Mouse (Mus musculus) liver, adult (tissue): Measurements from ENCODE around the gene Pdlim7.

Experiments
- GATA4 ChIP-seq: IDR thresholded peaks from 2 replicates; pipeline ENCODE4 v1.6.1; 2014; ENCODE audit warnings: mild to moderate bottlenecking, low read length; ENCODE audit not compliant: insufficient replicate concordance

The Pdlim7 gene

GRCm38 (mm10) chr13:55513111-55513748 is at the start of gene Pdlim7:
Gene Pdlim7, minus strand, starts transcription at chr13:55513676.
- TF ChIP-seq GATA4: no peak; the same call in 1 of the 2 replicates

- no peak for TF ChIP-seq GATA4
These were observed 44.0 kb upstream of the Pdlim7 start for GRCm38 (mm10) chr13:55557499-55557898.

- TF ChIP-seq GATA4: no peak
These were observed 42.4 kb upstream of the Pdlim7 start for GRCm38 (mm10) chr13:55555921-55556320.

GRCm38 (mm10) chr13:55549061-55549460 is 35.6 kb upstream of the Pdlim7 start:
- no peak for TF ChIP-seq GATA4

GRCm38 (mm10) chr13:55548426-55548825 is 35.0 kb upstream of the Pdlim7 start:
- no peak for TF ChIP-seq GATA4

GRCm38 (mm10) chr13:55547916-55548315 is 34.4 kb upstream of the Pdlim7 start:
- TF ChIP-seq GATA4: no peak

GRCm38 (mm10) chr13:55544792-55545191 is 31.3 kb upstream of the Pdlim7 start:
- no peak for TF ChIP-seq GATA4

GRCm38 (mm10) chr13:55543447-55543846 is 30.0 kb upstream of the Pdlim7 start:
- TF ChIP-seq GATA4: no peak

- no peak for TF ChIP-seq GATA4
These were observed 29.4 kb upstream of the Pdlim7 start for GRCm38 (mm10) chr13:55542891-55543290.

- no peak for TF ChIP-seq GATA4
These were observed 27.5 kb upstream of the Pdlim7 start for GRCm38 (mm10) chr13:55540933-55541332.

- TF ChIP-seq GATA4: peak; percentile 99
These were observed 23.0 kb upstream of the Pdlim7 start, which contains the start of gene Ddx41 for GRCm38 (mm10) chr13:55536194-55537175. Gene Ddx41, minus strand, starts transcription at chr13:55536658.

- TF ChIP-seq GATA4: no peak
These were observed 22.3 kb upstream of the Pdlim7 start for GRCm38 (mm10) chr13:55535796-55536193.

GRCm38 (mm10) chr13:55535191-55535590 is 21.7 kb upstream of the Pdlim7 start:
- TF ChIP-seq GATA4: no peak

GRCm38 (mm10) chr13:55529198-55529915 is 15.9 kb upstream of the Pdlim7 start, which contains the start of gene Dok3:
Gene Dok3, minus strand, starts transcription at chr13:55529296.
- no peak for TF ChIP-seq GATA4
